Mouse (Mus musculus): ENCODE results near the gene Inafm1. TPM values are rescaled to one million over a fixed set of nuclear protein-coding genes. Genes with fewer than 3 reads are reported as not detected.

Inafm1 gene
- polyA plus RNA-seq, 1 experiment from 2014 or later = 20.1 TPM

GRCm38 (mm10) chr7:16294346-16294745 lies 20.9 kb upstream of the Inafm1 start:
- 24% methylated on average over 4 of the region's 4 CpGs for WGBS
- Histone ChIP-seq H3K27me3 (replicated peaks; ENCODE audit: insufficient read depth, low read length) (no peaks in the 10 kb centered on the region), H3K4me1 (ENCODE audit: insufficient read depth, low read depth, low read length) (peaks cover 13% of the 10 kb centered on the region; the same call in 1 of the 2 replicates), H3K36me3 (ENCODE audit: insufficient read depth, low read length) (no peaks in the 10 kb centered on the region), H3K9me3 (ENCODE audit: low read length) (no peaks in the 10 kb centered on the region), H3K4me2 (replicated peaks; ENCODE audit: low read depth, low read length) (0 out of 2 replicates have a peak overlapping the region, but pooled peaks have one; percentile 70), H3K27ac (ENCODE audit: low read length) (peak overlapping the region; percentile 55), H3K9ac (replicated peaks; ENCODE audit: low read depth) (no peak overlapping the region), H3K4me3 (ENCODE audit: low read depth, low read length) (no peak overlapping the region; the same call in 1 of the 2 replicates)
- DNase-seq (ENCODE audit: low spot score) (peak; percentile 89), ATAC-seq (peak; percentile 53)
- TF ChIP-seq EP300 (IDR thresholded peaks at IDR 0.05) (no peak), CTCF (IDR thresholded peaks at IDR 0.05) (peak; percentile 56)

- TF ChIP-seq CTCF (IDR thresholded peaks at IDR 0.05) (no peak), EP300 (IDR thresholded peaks at IDR 0.05) (no peak)
Measured at GRCm38 (mm10) chr7:16287791-16288190, 14.4 kb upstream of the Inafm1 start.

DNA sequence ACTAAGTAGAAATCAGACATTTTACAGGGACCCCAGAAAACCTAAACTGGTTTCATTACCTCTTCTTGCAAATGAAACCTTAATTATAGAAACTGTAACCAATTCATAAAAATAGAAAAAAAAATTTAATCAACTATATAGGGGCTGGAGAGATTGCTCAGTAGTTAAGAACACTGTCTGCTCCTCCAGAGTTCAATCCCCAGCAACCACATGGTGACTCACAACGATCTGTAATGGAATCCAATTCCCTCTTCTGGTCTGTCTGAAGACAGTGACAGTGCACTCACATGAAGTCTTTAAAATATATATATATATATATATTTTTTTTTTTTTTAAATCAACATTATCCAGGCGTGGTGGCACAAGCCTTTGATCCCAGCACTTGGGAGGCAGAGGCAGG lies 13.6 kb upstream of the Inafm1 start:
- TF ChIP-seq CTCF (IDR thresholded peaks at IDR 0.05) (no peak), EP300 (IDR thresholded peaks at IDR 0.05) (no peak)
- Histone ChIP-seq H3K9me3 (ENCODE audit: low read length) (no peaks in the 10 kb centered on the region), H3K4me3 (ENCODE audit: low read depth, low read length) (peak overlapping the region; percentile 76; the same call in 1 of the 2 replicates), H3K4me1 (ENCODE audit: insufficient read depth, low read depth, low read length) (no peaks in the 10 kb centered on the region; the same call in 1 of the 2 replicates), H3K9ac (replicated peaks; ENCODE audit: low read depth) (peak overlapping the region; percentile 77), H3K4me2 (replicated peaks; ENCODE audit: low read depth, low read length) (peak overlapping the region; percentile 48), H3K36me3 (ENCODE audit: insufficient read depth, low read length) (peaks cover 16% of the 10 kb centered on the region), H3K27me3 (replicated peaks; ENCODE audit: insufficient read depth, low read length) (no peaks in the 10 kb centered on the region), H3K27ac (ENCODE audit: low read length) (peak overlapping the region; percentile 99)
- ATAC-seq = no peak
- DNase-seq (ENCODE audit: low spot score) = no peak
- 68% methylated on average over 2 of the region's 2 CpGs for WGBS

More at GRCm38 (mm10) chr7:16287791-16288190, 14.4 kb upstream of the Inafm1 start:
- Histone ChIP-seq H3K27ac (ENCODE audit: low read length) (no peak overlapping the region), H3K9me3 (ENCODE audit: low read length) (no peaks in the 10 kb centered on the region), H3K36me3 (ENCODE audit: insufficient read depth, low read length) (peaks cover 10% of the 10 kb centered on the region), H3K27me3 (replicated peaks; ENCODE audit: insufficient read depth, low read length) (no peaks in the 10 kb centered on the region), H3K4me3 (ENCODE audit: low read depth, low read length) (no peak overlapping the region), H3K4me2 (replicated peaks; ENCODE audit: low read depth, low read length) (no peak overlapping the region), H3K4me1 (ENCODE audit: insufficient read depth, low read depth, low read length) (no peaks in the 10 kb centered on the region; the same call in 1 of the 2 replicates), H3K9ac (replicated peaks; ENCODE audit: low read depth) (no peak overlapping the region)
- ATAC-seq = no peak
- no peak for DNase-seq (ENCODE audit: low spot score)
- 68% methylated on average over 1 of the region's 1 CpGs for WGBS

GRCm38 (mm10) chr7:16286026-16286961 lies 12.9 kb upstream of the Inafm1 start, which contains the start of gene Ccdc9:
Gene Ccdc9, minus strand, starts transcription at chr7:16286795.
- TF ChIP-seq EP300 (IDR thresholded peaks at IDR 0.05) (no peak), CTCF (IDR thresholded peaks at IDR 0.05) (no peak)
- ATAC-seq = peak; percentile 86
- Histone ChIP-seq H3K36me3 (ENCODE audit: insufficient read depth, low read length) (peaks cover 21% of the 10 kb centered on the region), H3K9me3 (ENCODE audit: low read length) (no peaks in the 10 kb centered on the region), H3K9ac (replicated peaks; ENCODE audit: low read depth) (peak within 1 kb of the TSS; percentile 77), H3K4me1 (ENCODE audit: insufficient read depth, low read depth, low read length) (no peaks in the 10 kb centered on the region; the same call in 1 of the 2 replicates), H3K27me3 (replicated peaks; ENCODE audit: insufficient read depth, low read length) (no peaks in the 10 kb centered on the region), H3K27ac (ENCODE audit: low read length) (peak within 1 kb of the TSS; percentile 99), H3K4me2 (replicated peaks; ENCODE audit: low read depth, low read length) (peak within 1 kb of the TSS; percentile 53), H3K4me3 (ENCODE audit: low read depth, low read length) (peak within 1 kb of the TSS; percentile 76)
- DNase-seq (ENCODE audit: low spot score) = peak; percentile 100
- 4% methylated on average over 50 of the region's 70 CpGs for WGBS

DNA sequence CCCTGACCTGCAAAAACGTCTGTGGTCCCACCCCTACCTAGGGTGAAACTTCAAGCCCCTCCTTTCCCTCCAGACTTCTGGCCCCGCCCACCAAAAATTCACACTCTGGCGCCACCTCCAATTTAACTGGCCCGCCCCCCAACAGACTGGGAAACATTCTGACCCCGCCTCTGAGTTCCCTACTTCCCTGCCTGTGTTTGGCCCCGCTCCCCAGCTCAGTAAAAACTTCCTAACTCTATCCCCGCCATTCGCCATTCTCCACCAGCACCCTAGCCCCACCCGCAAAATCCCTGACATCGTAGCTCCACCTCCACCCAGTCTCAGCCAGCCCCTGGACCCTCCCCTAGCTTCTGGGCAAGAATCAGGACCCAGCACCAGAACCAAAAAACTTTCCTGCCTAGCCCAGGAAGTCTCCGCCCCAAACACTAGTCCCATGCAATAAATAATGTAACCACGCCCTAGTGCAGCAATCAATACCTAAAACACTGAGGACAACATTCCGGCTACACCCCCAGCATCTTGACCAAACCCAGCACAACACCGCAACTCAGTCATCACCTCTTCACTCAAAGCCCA lies 12.1 kb upstream of the Inafm1 start:
- no peaks in the 10 kb centered on the region for H3K9me3 ChIP-seq (ENCODE audit: low read length)
- peak overlapping the region; percentile 88 for H3K27ac ChIP-seq (ENCODE audit: low read length)
- H3K4me3 ChIP-seq (ENCODE audit: low read depth, low read length) = peak overlapping the region; percentile 76
- TF ChIP-seq EP300 (IDR thresholded peaks at IDR 0.05) (no peak), CTCF (IDR thresholded peaks at IDR 0.05) (no peak)
- peak overlapping the region; percentile 23; the same call in 1 of the 2 replicates for H3K9ac ChIP-seq (replicated peaks; ENCODE audit: low read depth)
- peak overlapping the region; percentile 53 for H3K4me2 ChIP-seq (replicated peaks; ENCODE audit: low read depth, low read length)
- H3K27me3 ChIP-seq (replicated peaks; ENCODE audit: insufficient read depth, low read length) = no peaks in the 10 kb centered on the region
- WGBS = 3% methylated on average over 14 of the region's 14 CpGs
- ATAC-seq (peak; percentile 63), DNase-seq (ENCODE audit: low spot score) (peak; percentile 95)
- H3K36me3 ChIP-seq (ENCODE audit: insufficient read depth, low read length) = peaks cover 26% of the 10 kb centered on the region
- no peaks in the 10 kb centered on the region; the same call in 1 of the 2 replicates for H3K4me1 ChIP-seq (ENCODE audit: insufficient read depth, low read depth, low read length)

DNA sequence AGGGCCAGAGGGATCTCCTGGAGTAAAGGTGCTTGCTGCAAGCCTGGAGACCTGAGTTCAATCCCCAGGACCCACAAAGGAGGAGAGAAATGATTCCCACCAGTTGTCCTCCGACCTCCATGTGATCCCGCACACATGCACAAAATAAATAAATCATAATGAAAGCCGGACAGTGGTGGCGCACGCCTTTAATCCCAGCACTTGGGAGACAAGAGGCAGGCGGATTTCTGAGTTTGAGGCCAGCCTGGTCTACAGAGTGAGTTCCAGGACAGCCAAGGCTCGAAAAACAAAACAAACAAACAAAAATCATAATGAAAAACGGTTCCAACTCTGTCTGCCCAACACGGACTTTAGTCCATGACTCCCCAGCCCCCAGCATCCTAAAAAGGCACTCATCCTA lies 11.5 kb upstream of the Inafm1 start:
- no peaks in the 10 kb centered on the region; the same call in 1 of the 2 replicates for H3K4me1 ChIP-seq (ENCODE audit: insufficient read depth, low read depth, low read length)
- H3K36me3 ChIP-seq (ENCODE audit: insufficient read depth, low read length) = peaks cover 28% of the 10 kb centered on the region
- H3K27me3 ChIP-seq (replicated peaks; ENCODE audit: insufficient read depth, low read length) = no peaks in the 10 kb centered on the region
- H3K9ac ChIP-seq (replicated peaks; ENCODE audit: low read depth) = no peak overlapping the region
- ATAC-seq (no peak), DNase-seq (ENCODE audit: low spot score) (no peak)
- H3K9me3 ChIP-seq (ENCODE audit: low read length) = no peaks in the 10 kb centered on the region
- H3K4me3 ChIP-seq (ENCODE audit: low read depth, low read length) = peak overlapping the region; percentile 76
- peak overlapping the region; percentile 53 for H3K4me2 ChIP-seq (replicated peaks; ENCODE audit: low read depth, low read length)
- no peak for TF ChIP-seq EP300 (IDR thresholded peaks at IDR 0.05)
- TF ChIP-seq CTCF (IDR thresholded peaks at IDR 0.05) = no peak
- H3K27ac ChIP-seq (ENCODE audit: low read length) = peak overlapping the region; percentile 88
- WGBS = 45% methylated on average over 9 of the region's 9 CpGs
